ENCODE assay signal across 8 mouse cellular contexts in genomic region chr5:118027698-118028190, GRCm38 (mm10). TPM values are rescaled to one million over a fixed set of nuclear protein-coding genes. Genes with fewer than 3 reads are reported as not detected.
DNase-seq lines count a peak whose midpoint lies in the region; ATAC-seq and TF ChIP-seq lines count a peak whose summit lies in the region.

Gene Tesc, plus strand, starts transcription at chr5:118027743.

- peaks cover 19% of the 10 kb centered on the region; the same call in 1 of the 2 replicates for H3K4me1 ChIP-seq in kidney, embryonic 14.5 days (ENCODE audit: control insufficient read depth, insufficient read depth, low read length)
- H3K4me1 ChIP-seq in embryonic facial prominence, embryonic 12.5 days: peaks cover 32% of the 10 kb centered on the region
- H3K4me1 ChIP-seq in hindbrain, embryonic 11.5 days (replicated peaks; ENCODE audit: control insufficient read depth, insufficient read depth, low read length): peaks cover 14% of the 10 kb centered on the region
- peaks cover 44% of the 10 kb centered on the region for H3K4me1 ChIP-seq in limb, embryonic 15.5 days

- H3K4me2 ChIP-seq in kidney, embryonic 14.5 days (replicated peaks; ENCODE audit: low read depth, low read length): peak within 1 kb of the TSS; percentile 97
- H3K4me2 ChIP-seq in embryonic facial prominence, embryonic 12.5 days (replicated peaks): peak within 1 kb of the TSS; percentile 100
- H3K4me2 ChIP-seq in hindbrain, embryonic 11.5 days (replicated peaks; ENCODE audit: low read depth, low read length): peak within 1 kb of the TSS; percentile 99
- peak within 1 kb of the TSS; percentile 100 for H3K4me2 ChIP-seq in limb, embryonic 15.5 days

- no peaks in the 10 kb centered on the region for H3K36me3 ChIP-seq in kidney, embryonic 14.5 days (ENCODE audit: control insufficient read depth, insufficient read depth, low read length)
- no peaks in the 10 kb centered on the region for H3K36me3 ChIP-seq in embryonic facial prominence, embryonic 12.5 days
- H3K36me3 ChIP-seq in hindbrain, embryonic 11.5 days (ENCODE audit: control insufficient read depth, insufficient read depth, low read length): no peaks in the 10 kb centered on the region
- no peaks in the 10 kb centered on the region for H3K36me3 ChIP-seq in limb, embryonic 15.5 days

- in situ Hi-C loops in Patski (cut with MboI; ENCODE audit: low pct_unique_long_range_greater_than_20kb): no loop called here

- H3K27ac ChIP-seq in kidney, embryonic 14.5 days (ENCODE audit: low read depth, low read length): no peak within 1 kb of the TSS
- H3K27ac ChIP-seq in embryonic facial prominence, embryonic 12.5 days: no peak within 1 kb of the TSS
- no peak within 1 kb of the TSS for H3K27ac ChIP-seq in hindbrain, embryonic 11.5 days (ENCODE audit: low read depth, low read length)
- no peak within 1 kb of the TSS for H3K27ac ChIP-seq in limb, embryonic 15.5 days

- no peak for DNase-seq in kidney, postnatal 25 days
- DNase-seq in Patski (ENCODE audit: low read depth, low spot score): no peak
- peak; percentile 47 for DNase-seq in hindbrain, embryonic 11.5 days (ENCODE audit: low spot score)
- peak; percentile 54 for DNase-seq in right cerebral cortex, postnatal 14 days

- CTCF ChIA-PET in Patski (lab: Charles Lee): interaction anchor here (0.8 to 1.4 kb wide), 2 partner anchors 35 to 39 kb away, joined by 3 read pairs; no protein-coding TSS in a partner anchor

- H3K27me3 ChIP-seq in kidney, embryonic 14.5 days (ENCODE audit: control insufficient read depth, insufficient read depth, low read length): peaks cover 47% of the 10 kb centered on the region
- peaks cover 17% of the 10 kb centered on the region for H3K27me3 ChIP-seq in Patski
- peaks cover 67% of the 10 kb centered on the region for H3K27me3 ChIP-seq in embryonic facial prominence, embryonic 12.5 days
- H3K27me3 ChIP-seq in hindbrain, embryonic 11.5 days (ENCODE audit: control insufficient read depth, insufficient read depth, low read length): peaks cover 48% of the 10 kb centered on the region
- peaks cover 64% of the 10 kb centered on the region for H3K27me3 ChIP-seq in limb, embryonic 15.5 days

- H3K4me3 ChIP-seq in kidney, embryonic 14.5 days (ENCODE audit: low read length): peak within 1 kb of the TSS; percentile 62
- H3K4me3 ChIP-seq in embryonic facial prominence, embryonic 12.5 days: peak within 1 kb of the TSS; percentile 73
- H3K4me3 ChIP-seq in hindbrain, embryonic 11.5 days (ENCODE audit: low read depth, low read length): peak within 1 kb of the TSS; percentile 63
- peak within 1 kb of the TSS; percentile 60 for H3K4me3 ChIP-seq in limb, embryonic 15.5 days

- POLR2A ChIA-PET in Patski (lab: Charles Lee): interaction anchor here (1.0 kb wide), 1 partner anchor 9 kb away, joined by 4 read pairs; no protein-coding TSS in a partner anchor

- ATAC-seq in kidney, embryonic 14.5 days (ENCODE audit: low FRiP score, low TSS enrichment): peak; percentile 4; the same call in 1 of the 2 replicates
- ATAC-seq in Patski: peak; percentile 26
- ATAC-seq in embryonic facial prominence, embryonic 12.5 days (ENCODE audit: insufficient number of reproducible peaks, insufficient read depth, low FRiP score, low TSS enrichment): no peak
- no peak for ATAC-seq in hindbrain, embryonic 11.5 days (ENCODE audit: low FRiP score)
- ATAC-seq in limb, embryonic 15.5 days (ENCODE audit: insufficient number of reproducible peaks, low FRiP score, low TSS enrichment, low read depth): no peak
- ATAC-seq in erythroid progenitor cell, adult 5-6 weeks (replicated peaks; ENCODE audit: low FRiP score, poor library complexity, severe bottlenecking): no peak

- H3K9me3 ChIP-seq in kidney, embryonic 14.5 days (ENCODE audit: control insufficient read depth, low read length): no peaks in the 10 kb centered on the region
- no peaks in the 10 kb centered on the region for H3K9me3 ChIP-seq in embryonic facial prominence, embryonic 12.5 days
- H3K9me3 ChIP-seq in hindbrain, embryonic 11.5 days (ENCODE audit: control insufficient read depth, low read length): no peaks in the 10 kb centered on the region
- H3K9me3 ChIP-seq in limb, embryonic 15.5 days: no peaks in the 10 kb centered on the region

- WGBS in kidney, embryonic 14.5 days: 2% methylated on average over 40 of the region's 63 CpGs
- WGBS in embryonic facial prominence, embryonic 12.5 days: under 1% methylated on average over 58 of the region's 63 CpGs
- WGBS in hindbrain, embryonic 11.5 days: under 1% methylated on average over 37 of the region's 63 CpGs
- under 1% methylated on average over 63 of the region's 63 CpGs for WGBS in limb, embryonic 15.5 days

- no peak for TF ChIP-seq CTCF in Patski (IDR thresholded peaks at IDR 0.05)

- H3K9ac ChIP-seq in kidney, embryonic 14.5 days (ENCODE audit: low read depth, low read length): peak within 1 kb of the TSS; percentile 53
- H3K9ac ChIP-seq in embryonic facial prominence, embryonic 12.5 days: peak within 1 kb of the TSS; percentile 56
- H3K9ac ChIP-seq in hindbrain, embryonic 11.5 days (ENCODE audit: low read depth, low read length): peak within 1 kb of the TSS; percentile 31; the same call in 1 of the 2 replicates
- H3K9ac ChIP-seq in limb, embryonic 15.5 days: peak within 1 kb of the TSS; percentile 32; the same call in 1 of the 2 replicates

RNA-seq across cellular contexts. Expression of gene Tesc, which starts in this region (rescaled TPM):
- polyA plus RNA-seq in kidney, embryonic 14.5 days (2014; fragmentation: Nextera tagmentation; extraction: Ambion mirVana): 10.1 and 12.3 TPM in 2 replicates
- 29.5 TPM for polyA plus RNA-seq in Patski (2021)
- polyA plus RNA-seq in embryonic facial prominence, embryonic 12.5 days (2016; fragmentation: Nextera tagmentation; extraction: Ambion mirVana): 4.6 and 5.7 TPM in 2 replicates
- polyA plus RNA-seq in hindbrain, embryonic 11.5 days (2014; fragmentation: Nextera tagmentation; extraction: Ambion mirVana): 0.63 and 1.4 TPM in 2 replicates
- 25.9 and 27.2 TPM in 2 replicates for polyA plus RNA-seq in limb, embryonic 15.5 days (2015; fragmentation: Nextera tagmentation; extraction: Ambion mirVana)
- not detected in 2 replicates for total RNA-seq in erythroid progenitor cell, adult 5-6 weeks (2015; ENCODE audit: low replicate concordance)
- 0.64 TPM in 1 of 2 replicates, not detected in the other for total RNA-seq in erythroid progenitor cell, adult 5-6 weeks (2017; ENCODE audit: low replicate concordance)

Comparison
In these comparisons a context has a peak if more than half of its experiments do, and no peak if none do; other contexts are left out.
1. ATAC-seq: peak in kidney, embryonic 14.5 days (single experiment) and Patski (single experiment); none in embryonic facial prominence, embryonic 12.5 days (single experiment), hindbrain, embryonic 11.5 days (single experiment), limb, embryonic 15.5 days (single experiment) and erythroid progenitor cell, adult 5-6 weeks (single experiment).
2. DNase-seq: peak in hindbrain, embryonic 11.5 days (single experiment) and right cerebral cortex, postnatal 14 days (single experiment); none in kidney, postnatal 25 days (0 of 2) and Patski (single experiment).
3. Peak in every context shown above with its lines, with median percentiles within 50 percentile points of each other: H3K4me2 ChIP-seq, H3K4me3 ChIP-seq and H3K9ac ChIP-seq.